Mouse (Mus musculus) lung, postnatal 0 days (tissue): ENCODE results near the gene Pgrmc2.

Source experiments
- CTCF ChIP-seq: IDR thresholded peaks from 2 replicates; pipeline ENCODE4 v1.5.1; 2016; ENCODE audit warnings: antibody characterized with exemption, mild to moderate bottlenecking
- EP300 ChIP-seq: IDR thresholded peaks from 2 replicates; pipeline ENCODE4 v1.6.1; 2016; ENCODE audit warnings: antibody characterized with exemption, mild to moderate bottlenecking, control low read depth

DNA sequence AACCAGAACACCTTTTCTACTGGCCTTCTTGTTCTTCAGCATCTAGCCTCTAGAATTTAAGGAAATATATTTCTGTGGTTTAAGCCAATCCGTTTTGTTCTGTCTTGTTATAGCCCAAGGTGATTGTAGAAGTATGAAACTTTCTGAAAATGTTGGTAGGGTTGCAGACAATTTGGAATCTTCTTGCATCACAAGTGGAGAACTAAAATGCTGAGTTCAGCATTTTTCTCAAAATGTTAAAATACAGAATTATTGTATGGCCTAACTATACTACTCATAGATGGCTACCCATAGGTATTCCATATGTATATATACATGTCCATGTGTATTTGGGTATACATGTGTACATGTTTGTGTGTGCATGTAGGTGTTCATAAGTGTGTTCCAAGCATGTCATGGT, 52.1 kb downstream of the Pgrmc2 start:
- TF ChIP-seq CTCF (no peak), EP300 (no peak)
